Mouse (Mus musculus): ENCODE data around the gene Pfdn2. TPM values are rescaled to one million over a fixed set of nuclear protein-coding genes. Genes with fewer than 3 reads are reported as not detected.
A peak's percentile ranks its signal among the peaks of the same experiment; 100 is the strongest.

Gene Pfdn2
- polyA plus RNA-seq, 1 experiment from 2014 or later: 122 TPM

- ATAC-seq (replicated peaks; ENCODE audit: low FRiP score): no peak; the same call in none of the 2 replicates
These were observed 14.8 kb downstream of the Pfdn2 start for GRCm38 (mm10) chr1:171360253-171360652.

DNA sequence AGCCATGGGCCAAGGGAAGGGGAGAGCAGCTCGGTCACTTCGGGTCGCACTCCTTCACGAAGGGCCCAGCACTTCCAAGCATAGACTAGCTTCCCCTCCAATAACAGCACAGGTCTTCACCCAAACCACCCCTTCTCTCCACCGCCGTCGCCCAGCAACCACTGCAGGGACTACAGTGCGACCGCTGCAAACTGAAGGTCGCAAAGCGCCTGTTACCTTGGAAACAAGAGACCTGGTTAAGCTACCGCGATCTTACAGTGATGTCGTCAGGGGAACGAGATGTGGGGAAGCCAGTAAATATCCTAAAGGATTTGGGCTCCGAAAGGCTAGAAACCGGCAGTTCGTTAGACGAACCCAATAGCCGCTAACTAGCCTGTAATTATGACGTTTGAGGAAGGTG lies 15.2 kb downstream of the Pfdn2 start, which contains the start of gene Klhdc9:
Gene Klhdc9 (minus strand): TSS at position 143 of the 400 bp plus-strand sequence.
- Histone ChIP-seq H3K27me3 (no peaks in the 10 kb centered on the region), H3K27ac (peak within 1 kb of the TSS; percentile 88), H3K36me3 (peaks cover 30% of the 10 kb centered on the region), H3K9ac (peak within 1 kb of the TSS; percentile 73), H3K4me2 (peak within 1 kb of the TSS; percentile 85), H3K9me3 (replicated peaks) (no peaks in the 10 kb centered on the region), H3K4me3 (replicated peaks) (peak within 1 kb of the TSS; percentile 62), H3K4me1 (peaks cover 15% of the 10 kb centered on the region)
- peak; percentile 96 for ATAC-seq (replicated peaks; ENCODE audit: low FRiP score)
- under 1% methylated on average over 21 of the region's 21 CpGs for WGBS

More at GRCm38 (mm10) chr1:171360253-171360652, 14.8 kb downstream of the Pfdn2 start:
- H3K27me3 ChIP-seq: no peaks in the 10 kb centered on the region
- peaks cover 30% of the 10 kb centered on the region for H3K36me3 ChIP-seq
- H3K4me2 ChIP-seq: peak overlapping the region; percentile 85
- peaks cover 15% of the 10 kb centered on the region for H3K4me1 ChIP-seq
- H3K4me3 ChIP-seq (replicated peaks): peak overlapping the region; percentile 62
- WGBS: 6% methylated on average over 26 of the region's 26 CpGs
- H3K9ac ChIP-seq: peak overlapping the region; percentile 73
- no peaks in the 10 kb centered on the region for H3K9me3 ChIP-seq (replicated peaks)
- H3K27ac ChIP-seq: peak overlapping the region; percentile 88

GRCm38 (mm10) chr1:171361106-171362103 lies 15.9 kb downstream of the Pfdn2 start:
- WGBS: 33% methylated on average over 16 of the region's 16 CpGs
- Histone ChIP-seq H3K4me2 (peak overlapping the region; percentile 85), H3K27ac (peak overlapping the region; percentile 88), H3K9ac (peak overlapping the region; percentile 73), H3K4me3 (replicated peaks) (peak overlapping the region; percentile 62), H3K36me3 (peaks cover 30% of the 10 kb centered on the region), H3K27me3 (no peaks in the 10 kb centered on the region), H3K4me1 (peaks cover 15% of the 10 kb centered on the region), H3K9me3 (replicated peaks) (no peaks in the 10 kb centered on the region)
- peak; percentile 66 for ATAC-seq (replicated peaks; ENCODE audit: low FRiP score)

DNA sequence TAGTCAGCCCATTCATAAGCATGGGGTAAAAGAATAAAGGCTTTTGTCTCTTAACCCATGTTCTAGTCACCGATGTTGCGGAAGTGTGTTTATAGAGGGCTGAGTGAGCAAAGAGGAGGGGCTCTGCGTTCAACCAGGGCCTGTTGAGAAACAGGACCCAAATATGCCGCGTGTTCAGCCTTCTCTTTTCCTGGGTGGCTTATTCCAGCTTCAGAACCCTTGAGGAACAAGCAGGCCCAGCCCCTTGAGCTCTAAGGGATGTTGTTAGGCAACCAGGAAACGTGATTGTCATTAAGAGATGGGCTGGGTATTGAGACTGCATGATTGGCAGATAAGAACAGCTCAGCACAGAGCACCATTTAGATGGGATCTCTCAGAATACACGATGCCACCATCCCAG lies 20.5 kb downstream of the Pfdn2 start:
- H3K36me3 ChIP-seq: no peaks in the 10 kb centered on the region
- 65% methylated on average over 7 of the region's 7 CpGs for WGBS
- no peak overlapping the region for H3K9ac ChIP-seq
- no peak overlapping the region for H3K27ac ChIP-seq
- H3K4me3 ChIP-seq (replicated peaks): no peak overlapping the region
- no peak overlapping the region for H3K4me2 ChIP-seq
- ATAC-seq (replicated peaks; ENCODE audit: low FRiP score): no peak
- H3K9me3 ChIP-seq (replicated peaks): no peaks in the 10 kb centered on the region
- H3K4me1 ChIP-seq: peaks cover 23% of the 10 kb centered on the region
- H3K27me3 ChIP-seq: 0 out of 2 replicates have a peak, but pooled peaks cover 2% of the 10 kb centered on the region

DNA sequence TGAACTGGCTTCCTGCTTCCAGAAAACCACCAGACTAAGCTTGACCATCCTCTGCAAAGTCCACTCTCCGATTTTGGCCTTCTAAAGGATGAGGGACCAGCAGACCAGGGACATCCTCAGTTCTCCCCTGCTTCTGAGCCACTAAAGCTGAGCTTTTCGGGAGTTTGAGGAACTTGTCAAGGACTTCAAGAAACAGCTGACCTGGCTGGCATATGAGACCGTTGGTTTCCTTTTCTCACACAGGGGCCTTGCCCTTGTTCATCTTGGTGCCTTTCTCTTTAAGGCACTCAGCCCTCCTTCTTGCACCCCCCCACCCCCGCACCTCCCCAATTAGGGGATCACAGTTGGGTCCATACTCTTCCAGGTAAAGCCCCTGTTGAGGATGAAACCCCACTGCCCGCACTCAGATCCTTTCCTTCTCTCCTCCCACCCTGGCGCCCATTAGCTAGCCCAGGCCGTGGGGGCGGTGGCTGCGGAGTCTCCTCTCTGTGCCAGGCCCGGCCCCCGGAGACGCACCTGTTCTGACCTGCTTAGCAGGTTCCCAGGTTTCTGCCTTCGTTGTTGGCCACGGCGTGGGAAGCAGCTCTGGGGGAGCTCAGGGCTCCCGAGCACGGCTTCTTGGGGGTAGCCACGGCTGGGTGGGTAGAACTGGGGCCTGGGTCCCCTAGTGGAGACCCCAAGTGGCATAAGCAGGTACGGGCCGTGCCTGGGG lies 24.5 kb downstream of the Pfdn2 start, which contains the start of gene Nectin4:
Gene Nectin4 (plus strand): TSS at position 255 of the 712 bp plus-strand sequence.
- ATAC-seq (replicated peaks; ENCODE audit: low FRiP score): peak; percentile 63
- H3K9me3 ChIP-seq (replicated peaks): no peaks in the 10 kb centered on the region
- 38% methylated on average over 20 of the region's 20 CpGs for WGBS
- peak within 1 kb of the TSS; percentile 19; the same call in 1 of the 2 replicates for H3K4me3 ChIP-seq (replicated peaks)
- H3K27me3 ChIP-seq: 0 out of 2 replicates have a peak, but pooled peaks cover 5% of the 10 kb centered on the region
- no peaks in the 10 kb centered on the region for H3K36me3 ChIP-seq
- H3K4me1 ChIP-seq: peaks cover 37% of the 10 kb centered on the region
- H3K9ac ChIP-seq: peak within 1 kb of the TSS; percentile 30
- H3K27ac ChIP-seq: peak within 1 kb of the TSS; percentile 56; the same call in 1 of the 2 replicates
- H3K4me2 ChIP-seq: peak within 1 kb of the TSS; percentile 46

DNA sequence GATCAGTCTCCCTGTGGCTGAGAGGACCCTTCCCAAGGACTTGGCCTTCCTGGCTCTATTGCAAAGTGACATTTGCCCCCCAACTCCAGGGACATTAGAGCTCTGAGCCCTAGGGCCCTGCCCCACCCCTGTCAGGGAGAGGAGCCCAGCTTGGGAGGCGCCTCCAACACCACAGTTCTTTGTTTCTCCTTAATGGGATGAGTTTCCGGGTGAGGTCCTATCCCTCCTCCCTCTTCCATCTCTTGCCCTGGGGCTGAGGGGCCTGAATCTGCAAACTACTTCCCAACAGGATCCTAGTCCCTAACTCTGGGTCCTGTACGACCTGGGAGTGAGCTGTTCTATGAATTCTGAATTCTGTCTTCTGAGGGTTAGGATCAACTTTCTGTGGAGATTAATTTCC lies 27.4 kb downstream of the Pfdn2 start:
- Histone ChIP-seq H3K9ac (no peak overlapping the region), H3K27me3 (0 out of 2 replicates have a peak, but pooled peaks cover 5% of the 10 kb centered on the region), H3K4me3 (replicated peaks) (no peak overlapping the region), H3K4me1 (peaks cover 44% of the 10 kb centered on the region), H3K4me2 (no peak overlapping the region), H3K36me3 (no peaks in the 10 kb centered on the region), H3K9me3 (replicated peaks) (no peaks in the 10 kb centered on the region), H3K27ac (no peak overlapping the region)
- ATAC-seq (replicated peaks; ENCODE audit: low FRiP score): no peak
- whole genome bisulfite sequencing: 50% methylated on average over 3 of the region's 3 CpGs

GRCm38 (mm10) chr1:171373946-171374345 lies 28.5 kb downstream of the Pfdn2 start:
- H3K4me2 ChIP-seq: no peak overlapping the region

GRCm38 (mm10) chr1:171375646-171376097 lies 30.2 kb downstream of the Pfdn2 start:
- no peaks in the 10 kb centered on the region for H3K36me3 ChIP-seq
- ATAC-seq (replicated peaks; ENCODE audit: low FRiP score): peak; percentile 24; the same call in 1 of the 2 replicates
- peaks cover 18% of the 10 kb centered on the region for H3K27me3 ChIP-seq
- H3K9ac ChIP-seq: no peak overlapping the region
- no peaks in the 10 kb centered on the region for H3K9me3 ChIP-seq (replicated peaks)
- no peak overlapping the region for H3K27ac ChIP-seq
- peaks cover 38% of the 10 kb centered on the region for H3K4me1 ChIP-seq
- 53% methylated on average over 9 of the region's 9 CpGs for WGBS
- H3K4me3 ChIP-seq (replicated peaks): no peak overlapping the region
- H3K4me2 ChIP-seq: no peak overlapping the region

More at GRCm38 (mm10) chr1:171373946-171374345, 28.5 kb downstream of the Pfdn2 start:
- ATAC-seq (replicated peaks; ENCODE audit: low FRiP score): no peak
- H3K27me3 ChIP-seq: 0 out of 2 replicates have a peak, but pooled peaks cover 5% of the 10 kb centered on the region
- no peak overlapping the region for H3K27ac ChIP-seq
- H3K4me1 ChIP-seq: peaks cover 36% of the 10 kb centered on the region
- no peak overlapping the region for H3K4me3 ChIP-seq (replicated peaks)
- WGBS: 9% methylated on average over 4 of the region's 4 CpGs
- H3K9ac ChIP-seq: no peak overlapping the region
- no peaks in the 10 kb centered on the region for H3K9me3 ChIP-seq (replicated peaks)
- no peaks in the 10 kb centered on the region for H3K36me3 ChIP-seq

GRCm38 (mm10) chr1:171378298-171378697 lies 32.8 kb downstream of the Pfdn2 start:
- WGBS: 87% methylated on average over 6 of the region's 6 CpGs
- Histone ChIP-seq H3K4me2 (no peak overlapping the region), H3K27me3 (peaks cover 17% of the 10 kb centered on the region), H3K36me3 (no peaks in the 10 kb centered on the region), H3K9me3 (replicated peaks) (no peaks in the 10 kb centered on the region), H3K27ac (no peak overlapping the region), H3K4me3 (replicated peaks) (no peak overlapping the region), H3K9ac (no peak overlapping the region), H3K4me1 (peaks cover 34% of the 10 kb centered on the region)
- no peak for ATAC-seq (replicated peaks; ENCODE audit: low FRiP score)

DNA sequence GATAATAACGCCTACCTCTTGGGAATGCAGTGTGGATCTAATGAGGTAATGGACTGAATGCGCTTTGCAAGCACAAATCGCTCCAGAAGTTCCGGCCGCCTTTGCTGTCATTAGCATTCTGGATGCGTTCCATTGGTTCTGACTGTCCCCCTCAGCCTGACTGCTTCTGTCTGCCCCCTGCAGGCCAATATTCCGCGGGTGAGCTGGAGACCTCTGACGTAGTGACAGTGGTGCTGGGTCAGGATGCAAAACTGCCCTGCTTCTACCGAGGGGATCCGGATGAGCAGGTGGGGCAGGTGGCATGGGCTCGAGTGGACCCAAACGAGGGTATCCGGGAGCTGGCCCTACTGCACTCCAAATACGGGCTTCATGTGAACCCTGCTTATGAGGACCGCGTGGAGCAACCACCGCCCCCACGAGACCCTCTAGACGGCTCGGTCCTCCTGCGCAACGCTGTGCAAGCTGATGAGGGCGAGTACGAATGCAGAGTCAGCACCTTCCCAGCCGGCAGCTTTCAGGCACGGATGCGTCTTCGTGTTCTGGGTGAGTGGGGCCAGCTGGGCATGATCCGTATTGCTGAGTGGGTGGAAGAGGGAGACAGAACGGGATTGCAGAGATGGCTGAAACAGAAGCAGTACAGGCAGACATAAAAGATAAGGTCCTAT lies 34.6 kb downstream of the Pfdn2 start:
- H3K4me3 ChIP-seq (replicated peaks): peak overlapping the region; percentile 33
- H3K4me2 ChIP-seq: peak overlapping the region; percentile 63
- 0 out of 2 replicates have a peak overlapping the region, but pooled peaks have one; percentile 19 for H3K27ac ChIP-seq
- no peak overlapping the region for H3K9ac ChIP-seq
- H3K27me3 ChIP-seq: peaks cover 17% of the 10 kb centered on the region
- H3K4me1 ChIP-seq: peaks cover 19% of the 10 kb centered on the region
- peak; percentile 80 for ATAC-seq (replicated peaks; ENCODE audit: low FRiP score)
- no peaks in the 10 kb centered on the region for H3K36me3 ChIP-seq
- no peaks in the 10 kb centered on the region for H3K9me3 ChIP-seq (replicated peaks)
- WGBS: 3% methylated on average over 31 of the region's 31 CpGs

- H3K4me1 ChIP-seq: peaks cover 13% of the 10 kb centered on the region
- ATAC-seq (replicated peaks; ENCODE audit: low FRiP score): no peak
These were observed 36.7 kb downstream of the Pfdn2 start for GRCm38 (mm10) chr1:171382096-171382620.

More at GRCm38 (mm10) chr1:171382096-171382620, 36.7 kb downstream of the Pfdn2 start:
- no peak overlapping the region for H3K4me3 ChIP-seq (replicated peaks)
- WGBS: 77% methylated on average over 11 of the region's 11 CpGs
- no peak overlapping the region for H3K9ac ChIP-seq
- no peaks in the 10 kb centered on the region for H3K36me3 ChIP-seq
- H3K4me2 ChIP-seq: no peak overlapping the region
- no peaks in the 10 kb centered on the region for H3K9me3 ChIP-seq (replicated peaks)
- H3K27ac ChIP-seq: no peak overlapping the region
- peaks cover 17% of the 10 kb centered on the region for H3K27me3 ChIP-seq
